Mouse (Mus musculus): ENCODE measurements at regions not wholly inside any gene's neighbourhood (a gene's known extent, or its start where the extent isn't known, plus 50 kb on each side); places are given as distances from the start of the nearest gene placed in this dataset.

- TF ChIP-seq CTCF (IDR thresholded peaks at IDR 0.05; ENCODE audit: control insufficient read depth, insufficient read depth, insufficient read length) (no peak), MYOG (IDR thresholded peaks at IDR 0.05; ENCODE audit: control insufficient read depth, extremely low read depth, insufficient read length) (no peak), CEBPB (IDR thresholded peaks at IDR 0.05; ENCODE audit: low read depth) (no peak), MAX (IDR thresholded peaks at IDR 0.05) (no peak), FOSL1 (IDR thresholded peaks at IDR 0.05; ENCODE audit: insufficient read depth, low read length, poor library complexity, severe bottlenecking) (no peak), USF1 (IDR thresholded peaks at IDR 0.05; ENCODE audit: low read depth) (no peak)
Observed at GRCm38 (mm10) chr13:69984159-69984558, 182.0 kb downstream of the Med10 start.
